Comparison of ENCODE assay signal across 9 mouse cellular contexts in the genomic region with DNA sequence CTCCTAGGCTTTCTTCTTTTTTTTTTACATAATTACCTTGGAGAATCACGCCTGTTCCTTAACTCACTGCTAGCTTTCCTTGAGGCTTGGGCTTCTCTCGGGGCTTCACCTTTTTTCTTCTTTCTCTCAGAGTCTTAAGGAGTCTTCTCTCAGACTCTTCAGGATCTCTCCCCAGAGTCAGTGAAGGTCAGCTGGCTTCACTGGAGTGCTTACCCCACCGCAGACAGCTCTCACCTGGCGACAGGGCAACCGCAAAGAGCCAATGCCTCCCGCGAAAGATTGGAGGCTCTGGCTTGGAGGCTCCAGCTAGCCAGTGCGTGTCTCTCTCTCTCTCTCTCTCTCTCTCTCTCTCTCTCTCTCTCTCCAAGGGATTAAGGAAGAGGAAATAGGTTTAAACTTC.
DNase-seq lines count a peak whose midpoint lies in the region; ATAC-seq lines count a peak whose summit lies in the region.
"Had no signal": no experiment of that assay in that cellular context is flagged by ENCODE, and none has a peak within 500 bp of the region (broad histone marks: within the 10 kb centered on the region; RNA-seq: fewer than 3 reads in every experiment).

No protein-coding gene starts in this region.

- H3K4me2 ChIP-seq in heart, embryonic 11.5 days = peak overlapping the region; percentile 77
- peak overlapping the region; percentile 63 for H3K4me2 ChIP-seq in forebrain, embryonic 14.5 days (ENCODE audit: low read length)
- peak overlapping the region; percentile 73 for H3K4me2 ChIP-seq in midbrain, embryonic 11.5 days

- peak overlapping the region; percentile 42 for H3K4me3 ChIP-seq in heart, embryonic 11.5 days (ENCODE audit: low read depth, low read length)
- H3K4me3 ChIP-seq in forebrain, embryonic 14.5 days (ENCODE audit: low read depth, low read length) = peak overlapping the region; percentile 39; the same call in 1 of the 2 replicates
- peak overlapping the region; percentile 38 for H3K4me3 ChIP-seq in midbrain, embryonic 11.5 days (ENCODE audit: low read depth, low read length)

- intact Hi-C loops in left cerebral cortex, postnatal 14 days (cut with DNase I) = no loop called here

- H3K36me3 ChIP-seq in heart, embryonic 11.5 days (ENCODE audit: control insufficient read depth, insufficient read depth, low read length) = no peaks in the 10 kb centered on the region
- no peaks in the 10 kb centered on the region for H3K36me3 ChIP-seq in forebrain, embryonic 14.5 days (ENCODE audit: control insufficient read depth, insufficient read depth, low read length)
- no peaks in the 10 kb centered on the region for H3K36me3 ChIP-seq in midbrain, embryonic 11.5 days (ENCODE audit: control insufficient read depth, insufficient read depth, low read length)

- ATAC-seq in heart, embryonic 11.5 days (replicated peaks; ENCODE audit: insufficient number of reproducible peaks, low FRiP score, low TSS enrichment) = no peak
- ATAC-seq in forebrain, embryonic 14.5 days = no peak
- no peak; the same call in 1 of the 2 replicates for ATAC-seq in midbrain, embryonic 11.5 days (ENCODE audit: low FRiP score)
- ATAC-seq: CD4-positive, CD25-positive, alpha-beta regulatory T cell, adult 4 months had no signal

- H3K4me1 ChIP-seq in heart, embryonic 11.5 days (ENCODE audit: control insufficient read depth, insufficient read depth, low read length) = no peaks in the 10 kb centered on the region
- no peaks in the 10 kb centered on the region for H3K4me1 ChIP-seq in forebrain, embryonic 14.5 days (ENCODE audit: control insufficient read depth, insufficient read depth, low read length)
- no peaks in the 10 kb centered on the region for H3K4me1 ChIP-seq in midbrain, embryonic 11.5 days (ENCODE audit: control insufficient read depth, insufficient read depth, low read length)

- no peak overlapping the region for H3K27ac ChIP-seq in heart, embryonic 11.5 days (ENCODE audit: low read depth, low read length)
- no peak overlapping the region for H3K27ac ChIP-seq in forebrain, embryonic 14.5 days (ENCODE audit: low read depth, low read length)
- H3K27ac ChIP-seq in midbrain, embryonic 11.5 days (ENCODE audit: low read depth, low read length) = no peak overlapping the region

- H3K9ac ChIP-seq in heart, embryonic 11.5 days (ENCODE audit: low read depth, low read length) = no peak overlapping the region
- H3K9ac ChIP-seq in forebrain, embryonic 14.5 days (ENCODE audit: low read length) = no peak overlapping the region
- H3K9ac ChIP-seq in midbrain, embryonic 11.5 days (ENCODE audit: low read length) = no peak overlapping the region

- H3K27me3 ChIP-seq in heart, embryonic 11.5 days (ENCODE audit: control insufficient read depth, insufficient read depth, low read length) = peaks cover 26% of the 10 kb centered on the region
- H3K27me3 ChIP-seq in forebrain, embryonic 14.5 days (replicated peaks; ENCODE audit: control insufficient read depth, insufficient read depth, low read length) = peaks cover 12% of the 10 kb centered on the region; the same call in 1 of the 2 replicates
- peaks cover 32% of the 10 kb centered on the region for H3K27me3 ChIP-seq in midbrain, embryonic 11.5 days (ENCODE audit: control insufficient read depth, insufficient read depth, low read length)

- 13% methylated on average over 8 of the region's 8 CpGs for WGBS in heart, embryonic 11.5 days (ENCODE audit: insufficient replicate concordance)
- WGBS in forebrain, embryonic 14.5 days = 21% methylated on average over 8 of the region's 8 CpGs
- WGBS in midbrain, embryonic 11.5 days = 18% methylated on average over 8 of the region's 8 CpGs

- no peak for DNase-seq in heart, adult 8-10 months (ENCODE audit: low spot score)
- peak; percentile 27 for DNase-seq in brain, adult 2 months (ENCODE audit: low read depth, low spot score)
- no peak for DNase-seq in forebrain, embryonic 14.5 days (ENCODE audit: low spot score)
- DNase-seq in midbrain, embryonic 11.5 days (ENCODE audit: low spot score, missing footprints) = peak; percentile 78
- DNase-seq in frontal cortex, postnatal 36 days (ENCODE audit: low spot score in 2 of 2) = no peak
- DNase-seq in urinary bladder, adult 18-20 months (ENCODE audit: low spot score in 2 of 2) = no peak
- DNase-seq in left cerebral cortex, postnatal 14 days (ENCODE audit: low spot score in 2 of 2) = no peak

- H3K9me3 ChIP-seq in heart, embryonic 11.5 days (replicated peaks; ENCODE audit: control insufficient read depth, low read length) = no peaks in the 10 kb centered on the region
- no peaks in the 10 kb centered on the region for H3K9me3 ChIP-seq in forebrain, embryonic 14.5 days (replicated peaks; ENCODE audit: control insufficient read depth, low read length)
- H3K9me3 ChIP-seq in midbrain, embryonic 11.5 days (ENCODE audit: control insufficient read depth, low read length) = no peaks in the 10 kb centered on the region

Comparison
In these comparisons a context has a peak if more than half of its experiments do, and no peak if none do; other contexts are left out.
1. DNase-seq: peak in brain, adult 2 months (single experiment) and midbrain, embryonic 11.5 days (single experiment); none in heart, adult 8-10 months (single experiment), forebrain, embryonic 14.5 days (single experiment), frontal cortex, postnatal 36 days (0 of 2), urinary bladder, adult 18-20 months (0 of 2) and left cerebral cortex, postnatal 14 days (0 of 2).
2. Peak in every context shown above with its lines, with median percentiles within 50 percentile points of each other: H3K4me2 ChIP-seq and H3K4me3 ChIP-seq.